Mouse (Mus musculus) forebrain, embryonic 11.5 days (tissue): ENCODE data around the gene Ankmy1. TPM values are rescaled to one million over a fixed set of nuclear protein-coding genes. Genes with fewer than 3 reads are reported as not detected.
A peak's percentile ranks its signal among the peaks of the same experiment; 100 is the strongest.

Experiments
- ATAC-seq: fragments of 200-750 bp; cut with Nextera tagmentation; replicated peaks from 2 replicates; pipeline ENCODE4 v1.8.0; 2017; ENCODE audit warnings: moderate TSS enrichment; ENCODE audit not compliant: low FRiP score
- DNase-seq: peaks from one replicate; pipeline ENCODE4 v3.0.0-alpha.2; 2017; ENCODE audit warnings: low spot score
- H3K27ac ChIP-seq: fragments of 300-500 bp; sonication (generic); 2 replicates; pipeline ENCODE4 v1.5.1; 2014; ENCODE audit warnings: low read depth, low read length
- H3K27me3 ChIP-seq: fragments of 300-500 bp; sonication (generic); 2 replicates; pipeline ENCODE4 v1.6.1; 2014; ENCODE audit warnings: mild to moderate bottlenecking, low read length, mixed read lengths; ENCODE audit not compliant: control insufficient read depth, insufficient read depth
- H3K36me3 ChIP-seq: fragments of 300-500 bp; sonication (generic); 2 replicates; pipeline ENCODE4 v1.6.1; 2014; ENCODE audit warnings: mild to moderate bottlenecking, low read length, moderate library complexity, mixed read lengths; ENCODE audit not compliant: control insufficient read depth, insufficient read depth
- H3K4me1 ChIP-seq: fragments of 300-500 bp; sonication (generic); replicated peaks from 2 replicates; pipeline ENCODE4 v1.6.1; 2014; ENCODE audit warnings: low read length, mixed read lengths; ENCODE audit not compliant: control insufficient read depth, insufficient read depth
- H3K4me2 ChIP-seq: fragments of 300-500 bp; sonication (generic); 2 replicates; pipeline ENCODE4 v1.6.1; 2014; ENCODE audit warnings: low read depth, mild to moderate bottlenecking, low read length, moderate library complexity, mixed read lengths; ENCODE audit not compliant: severe bottlenecking
- H3K4me3 ChIP-seq: fragments of 300-500 bp; sonication (generic); 2 replicates; pipeline ENCODE4 v1.5.1; 2014; ENCODE audit warnings: low read depth, low read length
- H3K9ac ChIP-seq: fragments of 300-500 bp; sonication (generic); 2 replicates; pipeline ENCODE4 v1.6.1; 2014; ENCODE audit warnings: low read length
- H3K9me3 ChIP-seq: fragments of 300-500 bp; sonication (generic); 2 replicates; pipeline ENCODE4 v1.6.1; 2016; ENCODE audit warnings: low read length, mixed read lengths; ENCODE audit not compliant: control insufficient read depth
- WGBS: fragments of 180-500 bp; shearing (Covaris S2); extraction: QIAGEN DNeasy Blood & Tissue Kit; methylation state at CpG from one replicate; pipeline ENCODE4 v1.1.7; 2014; 5-methylcytosine and 5-hydroxymethylcytosine counted together
- polyA plus RNA-seq: library from polyadenylated mRNA; unstranded; fragments of >200 nt; fragmentation: Nextera tagmentation; extraction: Ambion mirVana; gene quantifications from 2 replicates; pipeline ENCODE4 v1.2.1, GENCODE M21; 2014

Gene Ankmy1
- polyA plus RNA-seq, 1 experiment from 2014 or later: 1.5 TPM

GRCm38 (mm10) chr1:92847873-92848839 is 54.5 kb downstream of the Ankmy1 start:
- 5% methylated on average over 41 of the region's 41 CpGs for WGBS
- Histone ChIP-seq H3K4me3 (peak overlapping the region; percentile 26), H3K4me1 (peaks cover 22% of the 10 kb centered on the region), H3K9ac (peak overlapping the region; percentile 57), H3K4me2 (peak overlapping the region; percentile 48), H3K27ac (peak overlapping the region; percentile 34; the same call in 1 of the 2 replicates), H3K27me3 (no peaks in the 10 kb centered on the region), H3K9me3 (no peaks in the 10 kb centered on the region), H3K36me3 (no peaks in the 10 kb centered on the region; the same call in none of the 2 replicates)
- ATAC-seq: peak; percentile 77
- peak; percentile 83 for DNase-seq

GRCm38 (mm10) chr1:92845889-92846288 is 56.8 kb downstream of the Ankmy1 start:
- no peak overlapping the region for H3K4me3 ChIP-seq
- H3K9me3 ChIP-seq: no peaks in the 10 kb centered on the region
- no peak overlapping the region for H3K4me2 ChIP-seq
- ATAC-seq (no peak), DNase-seq (no peak)
- WGBS: 85% methylated on average over 7 of the region's 7 CpGs
- H3K27me3 ChIP-seq: no peaks in the 10 kb centered on the region
- H3K4me1 ChIP-seq: peaks cover 22% of the 10 kb centered on the region
- no peak overlapping the region for H3K9ac ChIP-seq
- H3K27ac ChIP-seq: no peak overlapping the region
- H3K36me3 ChIP-seq: no peaks in the 10 kb centered on the region; the same call in none of the 2 replicates

- Histone ChIP-seq H3K4me3 (no peak overlapping the region), H3K4me1 (peaks cover 5% of the 10 kb centered on the region; the same call in 1 of the 2 replicates), H3K9me3 (no peaks in the 10 kb centered on the region), H3K9ac (no peak overlapping the region), H3K27ac (no peak overlapping the region), H3K36me3 (no peaks in the 10 kb centered on the region; the same call in none of the 2 replicates), H3K27me3 (no peaks in the 10 kb centered on the region), H3K4me2 (no peak overlapping the region)
- DNase-seq: no peak
- no peak for ATAC-seq
- WGBS: 81% methylated on average over 3 of the region's 3 CpGs
These were observed 61.3 kb downstream of the Ankmy1 start for GRCm38 (mm10) chr1:92841427-92841826.

- DNase-seq (no peak), ATAC-seq (no peak)
- H3K27ac ChIP-seq: no peak overlapping the region
- peaks cover 5% of the 10 kb centered on the region; the same call in 1 of the 2 replicates for H3K4me1 ChIP-seq
- H3K4me2 ChIP-seq: no peak overlapping the region
- no peak overlapping the region for H3K4me3 ChIP-seq
- H3K27me3 ChIP-seq: no peaks in the 10 kb centered on the region
- H3K36me3 ChIP-seq: no peaks in the 10 kb centered on the region; the same call in none of the 2 replicates
- H3K9ac ChIP-seq: no peak overlapping the region
- WGBS: 81% methylated on average over 8 of the region's 8 CpGs
- H3K9me3 ChIP-seq: no peaks in the 10 kb centered on the region
These were observed 62.3 kb downstream of the Ankmy1 start for GRCm38 (mm10) chr1:92840231-92840890.

- WGBS: 90% methylated on average over 7 of the region's 7 CpGs
- ATAC-seq: no peak
- Histone ChIP-seq H3K4me2 (no peak overlapping the region), H3K27me3 (no peaks in the 10 kb centered on the region), H3K4me1 (peaks cover 9% of the 10 kb centered on the region), H3K36me3 (no peaks in the 10 kb centered on the region; the same call in none of the 2 replicates), H3K9ac (no peak overlapping the region), H3K27ac (no peak overlapping the region), H3K9me3 (no peaks in the 10 kb centered on the region), H3K4me3 (no peak overlapping the region)
- DNase-seq: no peak
These were observed 63.5 kb downstream of the Ankmy1 start for GRCm38 (mm10) chr1:92839211-92839610.

GRCm38 (mm10) chr1:92837931-92838833 is 64.5 kb downstream of the Ankmy1 start:
- H3K27ac ChIP-seq: no peak overlapping the region
- no peak for ATAC-seq
- no peak overlapping the region for H3K4me2 ChIP-seq
- 87% methylated on average over 14 of the region's 14 CpGs for WGBS
- no peak overlapping the region for H3K9ac ChIP-seq
- no peak for DNase-seq
- H3K36me3 ChIP-seq: no peaks in the 10 kb centered on the region; the same call in 1 of the 2 replicates
- peaks cover 10% of the 10 kb centered on the region for H3K4me1 ChIP-seq
- H3K9me3 ChIP-seq: no peaks in the 10 kb centered on the region
- H3K4me3 ChIP-seq: no peak overlapping the region
- no peaks in the 10 kb centered on the region for H3K27me3 ChIP-seq

GRCm38 (mm10) chr1:92833987-92834706 is 68.6 kb downstream of the Ankmy1 start:
- Histone ChIP-seq H3K4me3 (peak overlapping the region; percentile 94), H3K9ac (peak overlapping the region; percentile 35; the same call in 1 of the 2 replicates)

More at GRCm38 (mm10) chr1:92833987-92834706, 68.6 kb downstream of the Ankmy1 start:
- Histone ChIP-seq H3K4me1 (peaks cover 18% of the 10 kb centered on the region), H3K27ac (no peak overlapping the region), H3K9me3 (no peaks in the 10 kb centered on the region), H3K27me3 (no peaks in the 10 kb centered on the region), H3K36me3 (no peaks in the 10 kb centered on the region; the same call in 1 of the 2 replicates), H3K4me2 (peak overlapping the region; percentile 88)
- peak; percentile 91 for DNase-seq
- 66% methylated on average over 7 of the region's 7 CpGs for WGBS
- ATAC-seq: peak; percentile 24
